Mouse (Mus musculus) hindbrain, embryonic 11.5 days (tissue): ENCODE measurements around the gene Camta1. TPM values are rescaled to one million over a fixed set of nuclear protein-coding genes. Genes with fewer than 3 reads are reported as not detected.

ENCODE experiments used
- ATAC-seq: fragments of 200-750 bp; cut with Nextera tagmentation; 2 replicates; pipeline ENCODE4 v1.8.0; 2017; ENCODE audit warnings: mild to moderate bottlenecking, moderate TSS enrichment, moderate library complexity; ENCODE audit not compliant: low FRiP score
- DNase-seq: peaks from one replicate; pipeline ENCODE4 v3.0.0-alpha.2; 2015; ENCODE audit warnings: low spot score
- H3K27ac ChIP-seq: fragments of 300-500 bp; sonication (generic); 2 replicates; pipeline ENCODE4 v1.5.1; 2014; ENCODE audit warnings: mild to moderate bottlenecking, low read depth, low read length
- H3K27me3 ChIP-seq: fragments of 300-500 bp; sonication (generic); 2 replicates; pipeline ENCODE4 v1.6.1; 2014; ENCODE audit warnings: mild to moderate bottlenecking, low read length, moderate library complexity, mixed read lengths; ENCODE audit not compliant: control insufficient read depth, insufficient read depth
- H3K36me3 ChIP-seq: fragments of 300-500 bp; sonication (generic); 2 replicates; pipeline ENCODE4 v1.6.1; 2014; ENCODE audit warnings: mild to moderate bottlenecking, low read length, moderate library complexity, mixed read lengths; ENCODE audit not compliant: control insufficient read depth, insufficient read depth
- H3K4me1 ChIP-seq: fragments of 300-500 bp; sonication (generic); replicated peaks from 2 replicates; pipeline ENCODE4 v1.6.1; 2014; ENCODE audit warnings: low read length, mixed read lengths; ENCODE audit not compliant: control insufficient read depth, insufficient read depth
- H3K4me2 ChIP-seq: fragments of 300-500 bp; sonication (generic); replicated peaks from 2 replicates; pipeline ENCODE4 v1.6.1; 2014; ENCODE audit warnings: mild to moderate bottlenecking, low read depth, low read length
- H3K4me3 ChIP-seq: fragments of 300-500 bp; sonication (generic); 2 replicates; pipeline ENCODE4 v1.5.1; 2014; ENCODE audit warnings: low read depth, low read length
- H3K9ac ChIP-seq: fragments of 300-500 bp; sonication (generic); 2 replicates; pipeline ENCODE4 v1.6.1; 2014; ENCODE audit warnings: low read depth, low read length
- H3K9me3 ChIP-seq: fragments of 300-500 bp; sonication (generic); 2 replicates; pipeline ENCODE4 v1.6.1; 2016; ENCODE audit warnings: low read length; ENCODE audit not compliant: control insufficient read depth
- WGBS: fragments of 180-500 bp; shearing (Covaris S2); extraction: QIAGEN DNeasy Blood & Tissue Kit; methylation state at CpG from one replicate; pipeline ENCODE4 v1.1.7; 2014; 5-methylcytosine and 5-hydroxymethylcytosine counted together
- polyA plus RNA-seq: library from polyadenylated mRNA; unstranded; fragments of >200 nt; fragmentation: Nextera tagmentation; extraction: Ambion mirVana; gene quantifications from 2 replicates; pipeline ENCODE4 v1.2.1, GENCODE M21; 2014

Camta1 gene
- polyA plus RNA-seq, 1 experiment from 2014 or later: 130 TPM

DNA sequence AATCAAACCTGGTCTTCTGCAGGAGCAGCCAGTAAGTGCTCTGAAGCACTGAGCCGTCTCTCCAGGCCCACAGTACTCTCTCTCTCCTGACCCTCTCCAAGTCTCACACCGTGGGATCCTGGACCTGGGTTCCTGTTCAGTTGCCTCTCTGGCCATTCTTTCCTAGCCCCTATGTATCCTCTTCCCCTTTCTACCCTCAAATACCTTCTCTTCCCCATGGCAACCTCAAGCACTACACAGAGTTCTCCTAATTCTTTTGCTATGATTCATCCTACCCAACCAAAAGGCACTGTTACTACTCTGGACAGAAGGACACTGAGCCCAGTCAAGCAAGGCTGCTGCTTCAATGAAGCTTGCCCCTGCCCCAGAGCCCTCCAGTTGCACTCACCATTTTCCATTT is 19.1 kb downstream of the Camta1 start:
- H3K27ac ChIP-seq: no peak overlapping the region
- ATAC-seq: no peak
- DNase-seq: no peak

DNA sequence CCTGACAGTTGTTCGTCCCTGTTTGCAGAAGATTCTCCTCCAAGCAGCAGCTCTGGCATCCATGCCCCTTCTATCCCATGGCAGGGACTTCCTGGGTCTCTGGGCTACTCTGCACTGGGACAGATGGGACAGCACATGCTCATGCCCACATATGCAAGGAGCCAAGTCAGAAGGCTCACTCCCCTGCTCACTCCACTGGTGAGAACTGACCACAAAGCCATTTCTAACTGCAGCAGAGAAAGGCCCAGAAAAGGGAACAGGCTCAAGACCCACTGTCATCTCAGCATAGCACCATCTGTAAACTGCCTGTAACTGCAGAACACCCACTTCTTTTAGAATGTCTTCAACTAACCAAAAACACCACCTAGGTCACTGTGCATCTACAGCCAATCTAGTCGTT is 23.2 kb downstream of the Camta1 start:
- Histone ChIP-seq H3K4me3 (no peak overlapping the region), H3K4me1 (no peaks in the 10 kb centered on the region), H3K27me3 (no peaks in the 10 kb centered on the region), H3K4me2 (no peak overlapping the region), H3K27ac (no peak overlapping the region), H3K9ac (no peak overlapping the region), H3K36me3 (no peaks in the 10 kb centered on the region), H3K9me3 (no peaks in the 10 kb centered on the region)
- no peak for ATAC-seq
- no peak for DNase-seq
- WGBS: 88% methylated on average over 2 of the region's 2 CpGs

More for the DNA sequence above, 19.1 kb downstream of the Camta1 start:
- Histone ChIP-seq H3K36me3 (no peaks in the 10 kb centered on the region), H3K4me2 (no peak overlapping the region), H3K4me1 (no peaks in the 10 kb centered on the region), H3K4me3 (no peak overlapping the region), H3K27me3 (no peaks in the 10 kb centered on the region), H3K9ac (no peak overlapping the region), H3K9me3 (no peaks in the 10 kb centered on the region)
- 35% methylated on average over 2 of the region's 2 CpGs for WGBS

DNA sequence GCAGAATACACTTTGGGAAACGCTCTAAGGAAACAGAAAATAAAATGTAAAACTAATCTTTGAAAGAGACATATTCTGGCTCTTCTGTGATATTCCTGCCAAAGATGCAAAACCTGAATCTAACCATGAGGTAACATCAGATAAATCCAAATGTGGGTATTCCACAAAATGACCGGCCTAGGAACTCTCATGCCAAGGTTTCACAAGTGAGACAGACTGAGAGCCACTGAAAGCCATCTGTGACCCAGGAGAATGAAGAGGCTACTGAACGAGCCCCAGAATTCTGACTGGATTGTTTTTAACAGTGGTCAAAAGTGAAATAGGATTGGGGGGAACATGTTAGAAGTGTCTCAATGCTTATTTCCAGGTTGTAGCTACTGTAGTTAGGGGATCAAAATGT is 25.8 kb downstream of the Camta1 start:
- no peak overlapping the region for H3K4me2 ChIP-seq
- 93% methylated on average over 3 of the region's 3 CpGs for WGBS
- H3K27ac ChIP-seq: no peak overlapping the region
- no peaks in the 10 kb centered on the region for H3K9me3 ChIP-seq
- no peak overlapping the region for H3K4me3 ChIP-seq
- no peaks in the 10 kb centered on the region for H3K27me3 ChIP-seq
- no peaks in the 10 kb centered on the region for H3K36me3 ChIP-seq
- no peak for ATAC-seq
- H3K9ac ChIP-seq: no peak overlapping the region
- H3K4me1 ChIP-seq: no peaks in the 10 kb centered on the region
- DNase-seq: no peak

DNA sequence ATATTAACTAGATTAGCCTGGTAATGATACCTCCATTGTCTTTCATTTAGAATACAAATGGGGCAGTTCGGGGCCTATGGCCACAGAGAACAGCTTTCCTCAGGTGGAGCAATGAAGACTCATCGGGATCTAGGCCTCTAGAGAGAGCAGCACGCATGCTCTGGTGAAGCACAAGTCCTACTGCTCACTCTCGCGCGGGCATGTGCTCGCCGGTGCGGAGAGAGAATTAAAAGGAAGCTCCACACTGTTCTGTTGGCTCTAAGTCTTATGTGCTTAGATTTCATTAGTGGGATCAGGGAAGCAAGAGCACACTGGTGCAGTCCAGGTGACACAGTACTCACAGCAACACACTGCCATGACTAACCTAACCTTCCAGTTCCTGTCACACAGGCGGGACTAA is 27.1 kb downstream of the Camta1 start:
- 92% methylated on average over 10 of the region's 10 CpGs for WGBS
- Histone ChIP-seq H3K4me1 (no peaks in the 10 kb centered on the region), H3K4me2 (no peak overlapping the region), H3K36me3 (no peaks in the 10 kb centered on the region), H3K9ac (no peak overlapping the region), H3K4me3 (no peak overlapping the region), H3K27me3 (no peaks in the 10 kb centered on the region), H3K27ac (no peak overlapping the region), H3K9me3 (no peaks in the 10 kb centered on the region)
- ATAC-seq (no peak), DNase-seq (no peak)

DNA sequence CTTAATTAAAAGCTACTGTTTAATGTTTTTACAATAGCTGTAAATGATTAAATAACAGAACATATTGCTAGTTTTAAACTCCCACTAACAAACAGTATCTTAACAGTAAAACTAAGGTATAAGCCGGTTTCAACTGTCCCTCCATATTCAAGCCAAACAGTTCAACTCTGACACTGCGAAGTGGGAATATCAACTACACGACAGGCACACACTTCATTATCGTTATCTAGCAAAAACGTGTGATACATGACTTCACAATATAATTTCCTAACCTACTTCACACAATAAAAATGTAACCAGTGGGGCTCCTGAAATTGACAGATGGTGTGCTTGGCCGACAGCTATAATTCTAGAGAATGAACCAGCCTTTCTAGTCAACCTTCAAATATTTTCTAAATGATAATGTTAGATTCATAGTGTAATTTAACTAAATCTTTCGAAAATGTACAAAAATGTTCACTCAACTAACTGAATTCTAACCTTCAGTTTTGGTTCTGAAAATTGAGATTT is 27.7 kb downstream of the Camta1 start:
- H3K4me2 ChIP-seq: no peak overlapping the region
- H3K4me1 ChIP-seq: no peaks in the 10 kb centered on the region
- no peaks in the 10 kb centered on the region for H3K36me3 ChIP-seq
- DNase-seq: no peak
- no peak overlapping the region for H3K4me3 ChIP-seq
- no peak overlapping the region for H3K9ac ChIP-seq
- no peak for ATAC-seq
- 88% methylated on average over 7 of the region's 7 CpGs for WGBS
- H3K9me3 ChIP-seq: no peaks in the 10 kb centered on the region
- H3K27ac ChIP-seq: no peak overlapping the region
- no peaks in the 10 kb centered on the region for H3K27me3 ChIP-seq

DNA sequence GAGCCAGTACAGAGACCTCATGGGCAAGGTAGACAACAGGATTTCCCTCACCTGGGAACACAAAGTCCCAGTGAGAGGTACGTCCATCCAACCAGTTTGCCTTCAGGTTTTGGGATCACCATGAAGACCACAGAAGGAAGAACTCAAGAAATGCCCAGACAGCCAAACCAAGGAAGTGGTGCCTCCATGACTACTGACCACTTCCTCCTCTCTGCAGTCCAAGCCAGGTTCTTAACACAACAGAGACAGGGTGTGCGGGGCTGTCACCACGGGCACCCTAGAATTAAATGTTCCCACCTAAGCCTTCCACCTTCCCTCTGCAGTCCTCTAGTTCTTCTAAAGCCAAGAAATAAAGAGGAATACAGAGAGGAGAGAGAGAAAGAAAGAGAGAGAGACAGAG is 33.8 kb downstream of the Camta1 start:
- 98% methylated on average over 3 of the region's 3 CpGs for WGBS
- H3K9ac ChIP-seq: no peak overlapping the region
- H3K27me3 ChIP-seq: no peaks in the 10 kb centered on the region
- H3K27ac ChIP-seq: no peak overlapping the region
- ATAC-seq (no peak), DNase-seq (no peak)
- H3K9me3 ChIP-seq: no peaks in the 10 kb centered on the region
- H3K36me3 ChIP-seq: no peaks in the 10 kb centered on the region
- no peak overlapping the region for H3K4me3 ChIP-seq
- no peak overlapping the region for H3K4me2 ChIP-seq
- no peaks in the 10 kb centered on the region for H3K4me1 ChIP-seq

DNA sequence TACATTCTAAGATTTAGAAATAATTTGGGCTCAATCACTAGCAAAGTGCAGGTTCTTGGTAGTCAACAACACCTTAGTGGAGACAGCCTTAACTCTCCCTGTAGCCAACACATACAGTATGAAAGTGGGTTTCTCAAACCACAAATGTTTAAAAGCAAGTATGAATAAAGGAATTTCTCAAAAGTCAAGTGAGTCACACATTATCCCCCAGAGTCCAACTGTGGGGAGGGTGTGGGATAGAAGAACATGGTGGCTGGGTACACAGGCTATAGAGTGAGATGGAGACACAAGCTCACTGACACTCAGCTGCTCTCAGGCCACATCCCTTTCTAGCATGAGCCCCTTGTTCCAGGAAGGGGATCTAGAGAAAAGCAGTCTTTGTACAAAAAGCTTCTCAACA is 34.3 kb downstream of the Camta1 start:
- no peaks in the 10 kb centered on the region for H3K36me3 ChIP-seq
- H3K27ac ChIP-seq: no peak overlapping the region
- H3K4me2 ChIP-seq: no peak overlapping the region
- no peak overlapping the region for H3K4me3 ChIP-seq
- no peaks in the 10 kb centered on the region for H3K9me3 ChIP-seq
- H3K9ac ChIP-seq: no peak overlapping the region
- H3K4me1 ChIP-seq: no peaks in the 10 kb centered on the region
- DNase-seq: no peak
- H3K27me3 ChIP-seq: no peaks in the 10 kb centered on the region
- ATAC-seq: no peak

DNA sequence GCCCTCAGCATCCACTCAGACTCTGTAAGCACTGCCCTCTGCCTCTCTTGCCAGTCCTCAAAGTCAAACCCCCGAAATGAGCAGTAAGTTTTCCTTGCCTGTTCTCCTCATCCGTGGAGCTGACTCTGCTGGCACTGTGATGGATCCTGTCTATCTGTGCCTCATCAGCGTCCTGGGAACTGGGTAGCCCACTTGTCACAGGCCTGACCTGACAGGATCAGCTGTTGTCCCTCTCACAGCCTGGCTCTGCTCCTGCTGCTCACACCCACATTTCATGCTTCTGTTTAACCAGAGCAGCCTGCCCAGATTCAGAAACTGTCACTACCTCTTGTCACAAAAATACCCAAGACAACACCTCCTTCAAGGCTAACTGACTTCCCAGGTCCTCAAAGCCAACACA is 37.7 kb downstream of the Camta1 start:
- H3K27me3 ChIP-seq: no peaks in the 10 kb centered on the region
- no peaks in the 10 kb centered on the region; the same call in 1 of the 2 replicates for H3K4me1 ChIP-seq
- no peak overlapping the region for H3K9ac ChIP-seq
- ATAC-seq (no peak), DNase-seq (no peak)
- H3K4me3 ChIP-seq: no peak overlapping the region
- no peak overlapping the region for H3K4me2 ChIP-seq
- 85% methylated on average over 3 of the region's 3 CpGs for WGBS
- H3K9me3 ChIP-seq: no peaks in the 10 kb centered on the region
- H3K36me3 ChIP-seq: no peaks in the 10 kb centered on the region
- H3K27ac ChIP-seq: no peak overlapping the region

DNA sequence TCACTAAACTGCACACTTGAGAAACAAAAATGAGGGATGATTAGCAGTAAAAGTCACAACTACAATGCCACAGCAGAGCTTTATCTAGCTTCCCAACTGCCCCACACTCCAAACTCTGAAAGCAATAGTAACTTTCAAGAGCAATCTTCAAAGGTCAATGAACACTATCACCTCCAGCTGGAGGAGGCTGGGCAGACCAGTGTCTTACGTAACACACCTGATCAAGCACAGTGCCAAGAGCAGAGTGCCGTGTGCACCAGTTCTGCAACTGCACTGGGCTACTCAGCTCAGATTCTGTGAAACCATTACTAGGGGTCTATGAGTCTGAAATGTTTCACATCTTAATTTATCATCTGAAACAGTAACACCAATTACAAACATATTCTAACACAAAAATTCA is 38.7 kb downstream of the Camta1 start:
- Histone ChIP-seq H3K4me1 (no peaks in the 10 kb centered on the region; the same call in 1 of the 2 replicates), H3K4me2 (no peak overlapping the region), H3K4me3 (no peak overlapping the region), H3K36me3 (no peaks in the 10 kb centered on the region), H3K27ac (no peak overlapping the region), H3K9me3 (no peaks in the 10 kb centered on the region), H3K27me3 (no peaks in the 10 kb centered on the region), H3K9ac (no peak overlapping the region)
- DNase-seq (no peak), ATAC-seq (no peak)
- 92% methylated on average over 2 of the region's 2 CpGs for WGBS
